Mouse (Mus musculus) intestine, embryonic 16.5 days (tissue): ENCODE measurements around the gene Dmap1. TPM values are rescaled to one million over a fixed set of nuclear protein-coding genes. Genes with fewer than 3 reads are reported as not detected.

ENCODE experiments used
- ATAC-seq: fragments of 200-750 bp; cut with Nextera tagmentation; 2 replicates; pipeline ENCODE4 v1.8.0; 2017; ENCODE audit warnings: moderate TSS enrichment, moderate library complexity
- H3K27ac ChIP-seq: fragments of 300-500 bp; sonication (generic); 2 replicates; pipeline ENCODE4 v1.5.1; 2014; ENCODE audit warnings: mild to moderate bottlenecking, low read length
- H3K27me3 ChIP-seq: fragments of 300-500 bp; sonication (generic); replicated peaks from 2 replicates; pipeline ENCODE4 v1.6.1; 2014; ENCODE audit warnings: low read length, control low read depth, mixed read lengths; ENCODE audit not compliant: control insufficient read depth, insufficient read depth
- H3K36me3 ChIP-seq: fragments of 300-500 bp; sonication (generic); 2 replicates; pipeline ENCODE4 v1.6.1; 2014; ENCODE audit warnings: low read length, control low read depth; ENCODE audit not compliant: control insufficient read depth, insufficient read depth
- H3K4me1 ChIP-seq: fragments of 300-500 bp; sonication (generic); 2 replicates; pipeline ENCODE4 v1.6.1; 2014; ENCODE audit warnings: low read length, control low read depth, mixed read lengths; ENCODE audit not compliant: control insufficient read depth, insufficient read depth
- H3K4me2 ChIP-seq: fragments of 300-500 bp; sonication (generic); 2 replicates; pipeline ENCODE4 v1.6.1; 2014; ENCODE audit warnings: low read depth, low read length, control low read depth
- H3K4me3 ChIP-seq: fragments of 300-500 bp; sonication (generic); 2 replicates; pipeline ENCODE4 v1.5.1; 2014; ENCODE audit warnings: mild to moderate bottlenecking, low read length
- H3K9ac ChIP-seq: fragments of 300-500 bp; sonication (generic); 2 replicates; pipeline ENCODE4 v1.6.1; 2014; ENCODE audit warnings: low read depth, low read length
- H3K9me3 ChIP-seq: fragments of 300-500 bp; sonication (generic); 2 replicates; pipeline ENCODE4 v1.6.1; 2016; ENCODE audit warnings: low read length, control low read depth; ENCODE audit not compliant: control insufficient read depth
- WGBS: fragments of 180-500 bp; shearing (Covaris S2); extraction: QIAGEN DNeasy Blood & Tissue Kit; methylation state at CpG from one replicate; pipeline ENCODE4 v1.1.7; 2014; 5-methylcytosine and 5-hydroxymethylcytosine counted together
- polyA plus RNA-seq: library from polyadenylated mRNA; unstranded; fragments of >200 nt; fragmentation: Nextera tagmentation; extraction: Ambion mirVana; gene quantifications from 2 replicates; pipeline ENCODE4 v1.2.1, GENCODE M21; 2015

Gene Dmap1
- polyA plus RNA-seq, 1 experiment from 2014 or later = 45.0 TPM

DNA sequence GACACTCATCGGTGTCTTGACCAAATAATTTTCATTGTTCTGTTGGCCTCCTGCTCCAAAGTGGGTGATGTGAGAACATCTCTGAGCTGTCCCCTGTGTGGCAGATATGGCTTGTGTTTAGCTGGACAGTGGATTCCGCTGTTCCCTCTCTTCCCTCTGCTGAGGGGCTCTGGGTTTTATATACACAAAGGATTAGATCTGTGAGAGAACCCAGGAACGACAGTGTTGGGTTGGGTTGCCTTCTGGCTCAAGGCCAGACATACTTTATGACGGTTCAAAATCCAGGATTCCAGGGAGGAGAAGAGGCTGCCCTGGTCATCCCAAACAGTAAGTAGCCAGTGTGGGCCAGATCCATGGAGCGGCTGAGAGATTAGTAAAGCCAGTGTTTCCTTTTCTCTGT is 48.5 kb downstream of the Dmap1 start:
- H3K9ac ChIP-seq = no peak overlapping the region
- peaks cover 39% of the 10 kb centered on the region for H3K4me1 ChIP-seq
- ATAC-seq = no peak
- no peak overlapping the region for H3K4me2 ChIP-seq
- WGBS = 43% methylated on average over 5 of the region's 5 CpGs
- no peak overlapping the region for H3K4me3 ChIP-seq
- no peaks in the 10 kb centered on the region for H3K9me3 ChIP-seq
- H3K36me3 ChIP-seq = no peaks in the 10 kb centered on the region; the same call in 1 of the 2 replicates
- no peak overlapping the region for H3K27ac ChIP-seq
- no peaks in the 10 kb centered on the region for H3K27me3 ChIP-seq

DNA sequence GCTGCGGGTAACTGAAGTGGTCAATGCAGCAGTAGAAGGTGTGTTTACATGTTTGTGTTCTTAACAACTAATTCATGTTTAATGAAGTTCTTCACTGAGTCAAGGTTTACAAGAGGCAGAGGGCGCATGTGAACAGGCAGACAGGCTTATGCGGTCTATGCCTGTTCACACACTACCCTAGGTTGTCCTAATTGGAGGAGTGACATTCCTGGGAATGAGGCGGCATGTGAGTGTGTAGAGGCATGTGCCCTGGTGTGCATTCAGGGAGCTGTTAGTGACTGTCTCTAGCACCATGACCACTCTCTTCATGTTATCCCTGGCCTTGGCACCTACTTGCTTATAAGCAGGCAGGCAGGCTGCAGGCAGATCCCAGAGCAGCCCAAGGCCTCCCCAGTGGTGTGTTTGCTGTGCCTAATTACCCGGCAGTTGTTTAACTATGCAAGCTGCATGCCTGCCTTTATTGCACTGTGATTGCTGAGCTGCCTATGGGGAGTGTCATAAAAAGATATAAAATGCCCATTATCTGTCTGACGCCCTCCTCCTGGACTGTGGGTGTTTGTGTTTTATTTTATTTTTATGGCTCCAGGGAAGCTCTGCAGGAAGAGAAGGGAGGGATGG is 51.9 kb downstream of the Dmap1 start:
- no peak overlapping the region for H3K9ac ChIP-seq
- 46% methylated on average over 6 of the region's 6 CpGs for WGBS
- H3K9me3 ChIP-seq = no peaks in the 10 kb centered on the region
- H3K36me3 ChIP-seq = no peaks in the 10 kb centered on the region; the same call in 1 of the 2 replicates
- no peaks in the 10 kb centered on the region for H3K27me3 ChIP-seq
- H3K4me2 ChIP-seq = no peak overlapping the region
- peaks cover 39% of the 10 kb centered on the region for H3K4me1 ChIP-seq
- H3K4me3 ChIP-seq = no peak overlapping the region
- H3K27ac ChIP-seq = peak overlapping the region; percentile 50; the same call in 1 of the 2 replicates
- peak; percentile 92 for ATAC-seq

DNA sequence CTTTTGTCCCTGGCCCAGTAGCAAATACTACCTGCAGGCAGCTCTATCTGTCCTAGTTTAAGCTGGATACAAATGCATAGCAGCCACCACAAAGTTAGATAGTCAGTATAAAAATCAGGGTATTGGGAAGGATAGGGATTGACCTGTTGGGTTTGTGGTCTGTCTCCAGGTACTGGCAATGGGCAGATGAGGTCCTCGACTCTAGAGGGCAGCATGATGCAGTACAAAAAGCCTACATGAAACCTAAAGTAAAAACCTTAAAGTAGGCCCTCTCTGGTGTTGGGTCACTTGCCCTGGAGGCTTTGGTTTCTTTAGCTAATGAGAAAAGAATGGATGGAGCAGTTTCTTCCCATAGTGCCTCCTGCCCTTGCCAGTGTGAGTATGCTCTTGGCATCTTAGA is 53.6 kb downstream of the Dmap1 start:
- H3K4me1 ChIP-seq = peaks cover 24% of the 10 kb centered on the region
- no peak overlapping the region for H3K27ac ChIP-seq
- H3K36me3 ChIP-seq = no peaks in the 10 kb centered on the region; the same call in 1 of the 2 replicates
- no peaks in the 10 kb centered on the region for H3K27me3 ChIP-seq
- 43% methylated on average over 1 of the region's 1 CpGs for WGBS
- no peaks in the 10 kb centered on the region for H3K9me3 ChIP-seq
- H3K4me2 ChIP-seq = no peak overlapping the region
- no peak overlapping the region for H3K9ac ChIP-seq
- no peak overlapping the region for H3K4me3 ChIP-seq
- no peak for ATAC-seq

Other genes starting within 250 kb of the Dmap1 start
- gene Rnf220, start 185.2 kb downstream of the Dmap1 start, polyA plus RNA-seq = 49.0 and 55.4 TPM in 2 replicates
- gene Eri3, start 131.9 kb downstream of the Dmap1 start, polyA plus RNA-seq = 90.6 and 94.4 TPM in 2 replicates
- not detected in 2 replicates for gene Gm12845, start 42.1 kb upstream of the Dmap1 start, polyA plus RNA-seq
- not detected in 2 replicates for gene Klf17, start 83.4 kb upstream of the Dmap1 start, polyA plus RNA-seq
- 10.1 and 10.8 TPM in 2 replicates for gene Slc6a9, start 152.2 kb upstream of the Dmap1 start, polyA plus RNA-seq
- gene Ccdc24, start 190.3 kb upstream of the Dmap1 start, polyA plus RNA-seq = 0.66 and 0.86 TPM in 2 replicates
- 10.5 and 11.1 TPM in 2 replicates for gene B4galt2, start 201.2 kb upstream of the Dmap1 start, polyA plus RNA-seq
- 345 and 371 TPM in 2 replicates for gene Atp6v0b, start 205.1 kb upstream of the Dmap1 start, polyA plus RNA-seq
- 17.1 and 19.4 TPM in 2 replicates for gene Dph2, start 209.8 kb upstream of the Dmap1 start, polyA plus RNA-seq
- gene Ipo13, start 232.7 kb upstream of the Dmap1 start, polyA plus RNA-seq = 31.1 and 37.4 TPM in 2 replicates
- gene Artn, start 247.5 kb upstream of the Dmap1 start, polyA plus RNA-seq = 3.7 and 5.2 TPM in 2 replicates